Mouse (Mus musculus) common myeloid progenitor, adult 5-6 weeks (primary cell): Measurements from ENCODE around the gene Cpe. TPM values are rescaled to one million over a fixed set of nuclear protein-coding genes. Genes with fewer than 3 reads are reported as not detected.
"Not testable (repeated sequence)": the region's sequence is repeated elsewhere in the genome, so short reads cannot be mapped to it uniquely, and the experiment has no call there.

ENCODE experiments used
- ATAC-seq: replicated peaks from 2 replicates; pipeline ENCODE4 v1.8.0; 2016; ENCODE audit warnings: low read depth, mild to moderate bottlenecking, moderate TSS enrichment, inconsistent platforms; ENCODE audit not compliant: poor library complexity, severe bottlenecking
- total RNA-seq: library from RNA; stranded (forward); fragments of 200-1000, 187-1606 nt; gene quantifications from 2 replicates; pipeline ENCODE4 v1.2.3, GENCODE M21; 2017

Cpe gene
- total RNA-seq, 1 experiment from 2014 or later: not detected

- ATAC-seq: no peak
Observed at GRCm38 (mm10) chr8:64682501-64682900, 10.4 kb downstream of the Cpe start.

- ATAC-seq: no peak
Observed at GRCm38 (mm10) chr8:64676381-64676780, 16.5 kb downstream of the Cpe start.

GRCm38 (mm10) chr8:64674951-64675585 is 17.8 kb downstream of the Cpe start:
- ATAC-seq: no peak

- no peak for ATAC-seq
Observed at GRCm38 (mm10) chr8:64672920-64673319, 19.9 kb downstream of the Cpe start.

GRCm38 (mm10) chr8:64671937-64672336 is 20.9 kb downstream of the Cpe start:
- no peak for ATAC-seq

- ATAC-seq: not testable (repeated sequence)
Observed at GRCm38 (mm10) chr8:64666305-64666704, 26.5 kb downstream of the Cpe start.

GRCm38 (mm10) chr8:64665563-64665962 is 27.3 kb downstream of the Cpe start:
- ATAC-seq: no peak

GRCm38 (mm10) chr8:64664811-64665210 is 28.0 kb downstream of the Cpe start:
- ATAC-seq: no peak

- no peak for ATAC-seq
Observed at GRCm38 (mm10) chr8:64664350-64664749, 28.5 kb downstream of the Cpe start.

GRCm38 (mm10) chr8:64659097-64659496 is 33.8 kb downstream of the Cpe start:
- ATAC-seq: no peak

GRCm38 (mm10) chr8:64657980-64658401 is 34.9 kb downstream of the Cpe start:
- no peak for ATAC-seq

GRCm38 (mm10) chr8:64657517-64657916 is 35.3 kb downstream of the Cpe start:
- ATAC-seq: no peak

GRCm38 (mm10) chr8:64655887-64656286 is 37.0 kb downstream of the Cpe start:
- ATAC-seq: no peak

GRCm38 (mm10) chr8:64655087-64655486 is 37.8 kb downstream of the Cpe start:
- ATAC-seq: no peak

- ATAC-seq: no peak
Observed at GRCm38 (mm10) chr8:64652285-64652684, 40.6 kb downstream of the Cpe start.

GRCm38 (mm10) chr8:64648063-64648462 is 44.8 kb downstream of the Cpe start:
- no peak for ATAC-seq

GRCm38 (mm10) chr8:64647148-64647547 is 45.7 kb downstream of the Cpe start:
- no peak for ATAC-seq

- ATAC-seq: no peak
Observed at GRCm38 (mm10) chr8:64646421-64646820, 46.4 kb downstream of the Cpe start.

- no peak for ATAC-seq
Observed at GRCm38 (mm10) chr8:64644108-64645005, 48.5 kb downstream of the Cpe start.

- ATAC-seq: no peak
Observed at GRCm38 (mm10) chr8:64643382-64643781, 49.5 kb downstream of the Cpe start.

GRCm38 (mm10) chr8:64642799-64643198 is 50.1 kb downstream of the Cpe start:
- ATAC-seq: no peak
